Mouse (Mus musculus) MEL (cell line): ENCODE results near the gene Ubtf.

Experiments used
- CTCF ChIP-seq, 3 experiments: IDR thresholded peaks in 2 of 3; conservative IDR thresholded peaks in 1 of 3; 2 replicates each; pipeline ENCODE4 v1.5.1; 2011 to 2012; ENCODE audit warnings: low read length in 3 of 3, low read depth in 2 of 3, mild to moderate bottlenecking in 2 of 3, improper control_type of control experiment in 1 of 3, inconsistent platforms in 1 of 3, mixed read lengths in 1 of 3, moderate library complexity in 1 of 3; ENCODE audit not compliant: control insufficient read depth in 1 of 3, insufficient read depth in 1 of 3, poor library complexity in 1 of 3, severe bottlenecking in 1 of 3
- E2F4 ChIP-seq: IDR thresholded peaks from 2 replicates; pipeline ENCODE4 v1.6.1; 2011; ENCODE audit warnings: low read depth, low read length, improper control_type of control experiment, borderline replicate concordance
- EP300 ChIP-seq, 2 experiments: IDR thresholded peaks; 2 replicates each; pipeline ENCODE4 v1.6.1; 2011; ENCODE audit warnings: improper control_type of control experiment in 2 of 2, low read length in 2 of 2, low read depth in 1 of 2, mild to moderate bottlenecking in 1 of 2
- GABPA ChIP-seq: IDR thresholded peaks from 2 replicates; pipeline ENCODE4 v1.6.1; 2012; ENCODE audit warnings: low read depth, mild to moderate bottlenecking, inconsistent platforms, low read length, improper control_type of control experiment, moderate library complexity
- GATA1 ChIP-seq: IDR thresholded peaks from 2 replicates; pipeline ENCODE4 v1.6.1; 2011; ENCODE audit warnings: low read depth, low read length, improper control_type of control experiment
- JUND ChIP-seq: IDR thresholded peaks from 2 replicates; pipeline ENCODE4 v1.6.1; 2011; ENCODE audit warnings: low read depth, mild to moderate bottlenecking, improper control_type of control experiment, low read length
- MAFK ChIP-seq: IDR thresholded peaks from 2 replicates; pipeline ENCODE4 v1.6.1; 2011; ENCODE audit warnings: low read depth, mild to moderate bottlenecking, low read length, improper control_type of control experiment, borderline replicate concordance
- NELFE ChIP-seq: IDR thresholded peaks from 2 replicates; pipeline ENCODE4 v1.6.1; 2011; ENCODE audit warnings: low read depth, low read length, improper control_type of control experiment
- POLR2A ChIP-seq, 2 experiments: IDR thresholded peaks; 2 replicates each; pipeline ENCODE4 v1.6.1; 2011 to 2012; ENCODE audit warnings: low read length in 2 of 2, mild to moderate bottlenecking in 2 of 2, control low read depth in 1 of 2, improper control_type of control experiment in 1 of 2, low read depth in 1 of 2, moderate library complexity in 1 of 2; ENCODE audit not compliant: control insufficient read depth in 1 of 2, insufficient read depth in 1 of 2, poor library complexity in 1 of 2
- POLR2AphosphoS2 ChIP-seq: IDR thresholded peaks from 2 replicates; pipeline ENCODE4 v1.6.1; 2011; ENCODE audit warnings: low read length, improper control_type of control experiment
- USF1 ChIP-seq: IDR thresholded peaks from 2 replicates; pipeline ENCODE4 v1.6.1; 2014; ENCODE audit warnings: low read depth, mild to moderate bottlenecking, inconsistent platforms, low read length, improper control_type of control experiment, moderate library complexity
- USF2 ChIP-seq, 2 experiments: IDR thresholded peaks; 2 replicates each; pipeline ENCODE4 v1.6.1; 2011 to 2012; ENCODE audit warnings: improper control_type of control experiment in 2 of 2, low read length in 2 of 2, borderline replicate concordance in 1 of 2, inconsistent platforms in 1 of 2, low read depth in 1 of 2, mild to moderate bottlenecking in 1 of 2; ENCODE audit not compliant: insufficient read depth in 1 of 2
- ZKSCAN1 ChIP-seq: IDR thresholded peaks from 2 replicates; pipeline ENCODE4 v1.6.1; 2012; ENCODE audit warnings: low read depth, mild to moderate bottlenecking, inconsistent platforms, low read length, improper control_type of control experiment, moderate library complexity

DNA sequence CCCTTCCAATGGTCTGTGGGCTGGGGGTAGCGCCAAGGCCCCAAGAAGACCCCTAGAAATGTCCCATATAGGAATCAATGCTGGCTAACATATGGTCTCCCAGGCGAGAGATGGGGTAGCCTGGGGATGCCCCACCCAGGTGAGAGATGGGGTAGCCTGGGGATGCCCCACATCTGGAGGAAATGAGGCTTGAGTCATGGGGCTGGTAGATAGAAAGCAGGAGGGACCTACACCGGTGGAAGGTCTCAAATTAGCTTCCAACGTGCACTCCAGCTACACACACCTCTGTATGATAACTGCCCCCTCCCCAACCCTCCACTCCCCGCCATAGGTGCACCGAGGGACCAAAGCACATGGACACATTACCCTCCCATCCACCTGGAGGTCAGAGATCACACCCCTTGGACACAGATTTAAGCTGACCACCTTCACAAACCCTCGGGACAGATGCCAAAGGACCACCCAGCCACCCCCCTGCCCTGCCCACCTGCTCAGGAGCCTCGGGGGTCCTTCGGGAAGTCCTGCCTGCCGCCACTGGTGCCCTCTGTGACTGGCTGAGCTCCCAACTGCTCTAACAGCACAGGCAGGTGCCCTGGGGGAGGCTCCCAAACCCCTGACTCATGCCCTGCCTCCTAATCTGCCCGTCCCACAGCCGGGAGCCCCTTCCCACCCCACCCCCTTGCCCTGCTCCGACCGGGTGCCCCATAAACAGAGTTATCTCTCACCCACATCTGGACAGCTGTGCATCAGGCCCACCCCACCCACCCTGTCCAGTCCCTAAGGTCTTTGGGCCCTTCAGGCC is 45.2 kb upstream of the Ubtf start:
- TF ChIP-seq POLR2AphosphoS2 (no peak), POLR2A (IDR thresholded peaks at IDR 0.05; ENCODE audit: control insufficient read depth in 1 of 2, insufficient read depth in 1 of 2, low read depth in 1 of 2, low read length in 2 of 2, poor library complexity in 1 of 2) (no peak), NELFE (no peak), ZKSCAN1 (no peak), EP300 (IDR thresholded peaks at IDR 0.05; ENCODE audit: low read depth in 1 of 2, low read length in 2 of 2) (no peak), GATA1 (no peak), CTCF (IDR thresholded peaks at IDR 0.05 in 2 of 3, conservative IDR thresholded peaks at IDR 0.05 in 1 of 3; ENCODE audit: control insufficient read depth in 1 of 3, insufficient read depth in 1 of 3, low read depth in 2 of 3, low read length in 3 of 3, poor library complexity in 1 of 3, severe bottlenecking in 1 of 3) (no peak), MAFK (no peak), USF1 (no peak), USF2 (IDR thresholded peaks at IDR 0.05; ENCODE audit: borderline replicate concordance in 1 of 2, insufficient read depth in 1 of 2, low read depth in 1 of 2, low read length in 2 of 2) (no peak), E2F4 (no peak), JUND (no peak), GABPA (no peak)
